Mouse (Mus musculus) MEL (cell line): ENCODE measurements around the gene Nek2. TPM values are rescaled to one million over a fixed set of nuclear protein-coding genes. Genes with fewer than 3 reads are reported as not detected.
A peak's percentile ranks its signal among the peaks of the same experiment; 100 is the strongest.

ENCODE experiments used
- DNase-seq: peaks from one replicate; pipeline ENCODE4 v3.0.0; 2011; ENCODE audit warnings: low read depth, low spot score
- H3K27ac ChIP-seq: 2 replicates; pipeline ENCODE4 v1.5.1; 2012; ENCODE audit warnings: low read depth, mild to moderate bottlenecking, control low read depth, low read length, moderate library complexity; ENCODE audit not compliant: control insufficient read depth
- H3K27me3 ChIP-seq, 2 experiments: fragments of 150-350 bp in 1 of 2; sonication (generic) in 1 of 2; 2 replicates each; pipeline ENCODE4 v1.6.1; 2012; ENCODE audit warnings: low read length in 2 of 2, mild to moderate bottlenecking in 2 of 2, improper control_type of control experiment in 1 of 2, moderate library complexity in 1 of 2; ENCODE audit not compliant: insufficient read depth in 2 of 2, control insufficient read depth in 1 of 2
- H3K36me3 ChIP-seq, 2 experiments: 2 replicates each; pipeline ENCODE4 v1.6.1; 2012 to 2014; ENCODE audit warnings: low read length in 2 of 2, improper control_type of control experiment in 1 of 2, inconsistent platforms in 1 of 2, mild to moderate bottlenecking in 1 of 2; ENCODE audit not compliant: insufficient read depth in 2 of 2, control insufficient read depth in 1 of 2
- H3K4me1 ChIP-seq, 2 experiments: fragments of 150-350 bp in 1 of 2; sonication (generic) in 1 of 2; 2 replicates each; pipeline ENCODE4 v1.6.1; 2012; ENCODE audit warnings: low read length in 2 of 2, improper control_type of control experiment in 1 of 2, mild to moderate bottlenecking in 1 of 2; ENCODE audit not compliant: insufficient read depth in 2 of 2, control insufficient read depth in 1 of 2
- H3K4me3 ChIP-seq, 2 experiments: fragments of 150-350 bp in 1 of 2; sonication (generic) in 1 of 2; 2 replicates each; pipeline ENCODE4 v1.5.1; 2012; ENCODE audit warnings: low read depth in 2 of 2, low read length in 2 of 2, mild to moderate bottlenecking in 2 of 2, moderate library complexity in 2 of 2, control low read depth in 1 of 2, improper control_type of control experiment in 1 of 2; ENCODE audit not compliant: control insufficient read depth in 1 of 2, insufficient read depth in 1 of 2
- H3K79me2 ChIP-seq: 2 replicates; pipeline ENCODE4 v1.6.1; 2012; ENCODE audit warnings: mild to moderate bottlenecking, low read length, moderate library complexity; ENCODE audit not compliant: control insufficient read depth, poor library complexity, insufficient read depth
- H3K9ac ChIP-seq: 2 replicates; pipeline ENCODE4 v1.6.1; 2012; ENCODE audit warnings: low read depth, mild to moderate bottlenecking, control low read depth, low read length, moderate library complexity; ENCODE audit not compliant: control insufficient read depth, poor library complexity, severe bottlenecking
- H3K9me3 ChIP-seq: fragments of 150-350 bp; sonication (generic); replicated peaks from 2 replicates; pipeline ENCODE4 v1.6.1; 2012; ENCODE audit warnings: mild to moderate bottlenecking, low read length, improper control_type of control experiment, moderate library complexity; ENCODE audit not compliant: insufficient read depth
- BHLHE40 ChIP-seq: IDR thresholded peaks from 2 replicates; pipeline ENCODE4 v1.6.1; 2012; ENCODE audit warnings: low read depth, mild to moderate bottlenecking, inconsistent platforms, low read length, improper control_type of control experiment, borderline replicate concordance
- CHD2 ChIP-seq: IDR thresholded peaks from 2 replicates; pipeline ENCODE4 v1.6.1; 2011; ENCODE audit warnings: low read length, improper control_type of control experiment
- CTCF ChIP-seq, 3 experiments: IDR thresholded peaks in 2 of 3; conservative IDR thresholded peaks in 1 of 3; 2 replicates each; pipeline ENCODE4 v1.5.1; 2011 to 2012; ENCODE audit warnings: low read length in 3 of 3, low read depth in 2 of 3, mild to moderate bottlenecking in 2 of 3, improper control_type of control experiment in 1 of 3, inconsistent platforms in 1 of 3, mixed read lengths in 1 of 3, moderate library complexity in 1 of 3; ENCODE audit not compliant: control insufficient read depth in 1 of 3, insufficient read depth in 1 of 3, poor library complexity in 1 of 3, severe bottlenecking in 1 of 3
- EP300 ChIP-seq, 2 experiments: IDR thresholded peaks; 2 replicates each; pipeline ENCODE4 v1.6.1; 2011; ENCODE audit warnings: improper control_type of control experiment in 2 of 2, low read length in 2 of 2, low read depth in 1 of 2, mild to moderate bottlenecking in 1 of 2
- ETS1 ChIP-seq: IDR thresholded peaks from 2 replicates; pipeline ENCODE4 v1.6.1; 2012; ENCODE audit warnings: low read depth, mild to moderate bottlenecking, inconsistent platforms, low read length, improper control_type of control experiment, moderate library complexity
- GABPA ChIP-seq: IDR thresholded peaks from 2 replicates; pipeline ENCODE4 v1.6.1; 2012; ENCODE audit warnings: low read depth, mild to moderate bottlenecking, inconsistent platforms, low read length, improper control_type of control experiment, moderate library complexity
- GATA1 ChIP-seq: IDR thresholded peaks from 2 replicates; pipeline ENCODE4 v1.6.1; 2011; ENCODE audit warnings: low read depth, low read length, improper control_type of control experiment
- JUND ChIP-seq: IDR thresholded peaks from 2 replicates; pipeline ENCODE4 v1.6.1; 2011; ENCODE audit warnings: low read depth, mild to moderate bottlenecking, improper control_type of control experiment, low read length
- KAT2A ChIP-seq: conservative IDR thresholded peaks from 2 replicates; pipeline ENCODE4 v1.6.1; 2012; ENCODE audit warnings: low read depth, low read length, improper control_type of control experiment, inconsistent platforms
- MAFK ChIP-seq: IDR thresholded peaks from 2 replicates; pipeline ENCODE4 v1.6.1; 2011; ENCODE audit warnings: low read depth, mild to moderate bottlenecking, low read length, improper control_type of control experiment, borderline replicate concordance
- MAX ChIP-seq: IDR thresholded peaks from 2 replicates; pipeline ENCODE4 v1.6.1; 2011; ENCODE audit warnings: low read length, improper control_type of control experiment
- MAZ ChIP-seq: IDR thresholded peaks from 2 replicates; pipeline ENCODE4 v1.6.1; 2012; ENCODE audit warnings: low read depth, mild to moderate bottlenecking, inconsistent platforms, low read length, improper control_type of control experiment
- MEF2A ChIP-seq: IDR thresholded peaks from 2 replicates; pipeline ENCODE4 v1.6.1; 2014; ENCODE audit warnings: low read depth, mild to moderate bottlenecking, inconsistent platforms, low read length, improper control_type of control experiment; ENCODE audit not compliant: poor library complexity, insufficient replicate concordance, severe bottlenecking; ENCODE audit errors: extremely low read depth
- MXI1 ChIP-seq: IDR thresholded peaks from 2 replicates; pipeline ENCODE4 v1.6.1; 2011; ENCODE audit warnings: mild to moderate bottlenecking, low read depth, low read length, improper control_type of control experiment
- MYC ChIP-seq: IDR thresholded peaks from 2 replicates; pipeline ENCODE4 v1.6.1; 2011; ENCODE audit warnings: low read depth, mild to moderate bottlenecking, low read length, improper control_type of control experiment, moderate library complexity
- NELFE ChIP-seq: IDR thresholded peaks from 2 replicates; pipeline ENCODE4 v1.6.1; 2011; ENCODE audit warnings: low read depth, low read length, improper control_type of control experiment
- NRF1 ChIP-seq: IDR thresholded peaks from 2 replicates; pipeline ENCODE4 v1.6.1; 2014; ENCODE audit warnings: low read depth, mild to moderate bottlenecking, inconsistent platforms, low read length, improper control_type of control experiment, moderate library complexity; ENCODE audit not compliant: poor library complexity, insufficient read depth, severe bottlenecking
- POLR2AphosphoS2 ChIP-seq: IDR thresholded peaks from 2 replicates; pipeline ENCODE4 v1.6.1; 2011; ENCODE audit warnings: low read length, improper control_type of control experiment
- POLR2AphosphoS5 ChIP-seq: IDR thresholded peaks from 2 replicates; pipeline ENCODE4 v1.6.1; 2012; ENCODE audit warnings: low read depth, borderline replicate concordance, mild to moderate bottlenecking, inconsistent platforms, low read length, moderate library complexity, mixed read lengths
- RAD21 ChIP-seq: IDR thresholded peaks from 2 replicates; pipeline ENCODE4 v1.6.1; 2011; ENCODE audit warnings: mild to moderate bottlenecking, low read depth, low read length, improper control_type of control experiment
- RCOR1 ChIP-seq: IDR thresholded peaks from 2 replicates; pipeline ENCODE4 v1.6.1; 2012; ENCODE audit warnings: low read depth, mild to moderate bottlenecking, inconsistent platforms, low read length, improper control_type of control experiment
- SMC3 ChIP-seq: IDR thresholded peaks from 2 replicates; pipeline ENCODE4 v1.6.1; 2011; ENCODE audit warnings: low read depth, low read length, improper control_type of control experiment
- TCF12 ChIP-seq: IDR thresholded peaks from 2 replicates; pipeline ENCODE4 v1.6.1; 2014; ENCODE audit warnings: low read depth, mild to moderate bottlenecking, inconsistent platforms, low read length, improper control_type of control experiment, moderate library complexity
- UBTF ChIP-seq: IDR thresholded peaks from 2 replicates; pipeline ENCODE4 v1.6.1; 2012; ENCODE audit warnings: low read depth, mild to moderate bottlenecking, inconsistent platforms, low read length, improper control_type of control experiment, moderate library complexity, borderline replicate concordance; ENCODE audit not compliant: insufficient read depth
- USF1 ChIP-seq: IDR thresholded peaks from 2 replicates; pipeline ENCODE4 v1.6.1; 2014; ENCODE audit warnings: low read depth, mild to moderate bottlenecking, inconsistent platforms, low read length, improper control_type of control experiment, moderate library complexity
- USF2 ChIP-seq, 2 experiments: IDR thresholded peaks; 2 replicates each; pipeline ENCODE4 v1.6.1; 2011 to 2012; ENCODE audit warnings: improper control_type of control experiment in 2 of 2, low read length in 2 of 2, borderline replicate concordance in 1 of 2, inconsistent platforms in 1 of 2, low read depth in 1 of 2, mild to moderate bottlenecking in 1 of 2; ENCODE audit not compliant: insufficient read depth in 1 of 2
- ZNF384 ChIP-seq: IDR thresholded peaks from 2 replicates; pipeline ENCODE4 v1.6.1; 2012; ENCODE audit warnings: low read depth, mild to moderate bottlenecking, inconsistent platforms, low read length, improper control_type of control experiment
- polyA plus RNA-seq, 2 experiments: library from polyadenylated mRNA; stranded (reverse) in 1 of 2; unstranded in 1 of 2; fragments of >175 nt in 1 of 2; fragments of >200 nt in 1 of 2; gene quantifications; 2 replicates each; pipeline versions ENCODE4 v1.2.1 to v1.2.4; 2012; ENCODE audit warnings: low replicate concordance in 2 of 2, low read depth in 1 of 2; ENCODE audit not compliant: insufficient read length in 2 of 2, insufficient read depth in 1 of 2, missing spikeins in 1 of 2
- total RNA-seq: library from RNA; depleted of rRNA; stranded (reverse); fragments of 300-350 nt; gene quantifications from 2 replicates; pipeline ENCODE4 v1.2.3, GENCODE M21; 2012

Nek2 gene
- total and polyA plus RNA-seq, 3 experiments: 34.9 to 56.5 TPM; not detected in 1

GRCm38 (mm10) chr1:191880247-191880646, 59.0 kb downstream of the Nek2 start:
- DNase-seq: peak; percentile 53
- TF ChIP-seq MAFK (0 out of 2 replicates have a peak, but pooled peaks have one; percentile 24), USF1 (no peak), SMC3 (no peak), JUND (no peak), EP300 (IDR thresholded peaks at IDR 0.05; ENCODE audit: low read depth in 1 of 2, low read length in 2 of 2) (peak in 1 of 2 experiments; percentile 54; a peak in 2 of 4 replicates), BHLHE40 (no peak), GATA1 (no peak), RAD21 (no peak), MAZ (no peak), CTCF (IDR thresholded peaks at IDR 0.05 in 2 of 3, conservative IDR thresholded peaks at IDR 0.05 in 1 of 3; ENCODE audit: control insufficient read depth in 1 of 3, insufficient read depth in 1 of 3, low read depth in 2 of 3, low read length in 3 of 3, poor library complexity in 1 of 3, severe bottlenecking in 1 of 3) (no peak), USF2 (IDR thresholded peaks at IDR 0.05; ENCODE audit: borderline replicate concordance in 1 of 2, insufficient read depth in 1 of 2, low read depth in 1 of 2, low read length in 2 of 2) (no peak), CHD2 (no peak), MXI1 (no peak), NRF1 (no peak), GABPA (peak; percentile 80), ETS1 (0 out of 2 replicates have a peak, but pooled peaks have one; percentile 21)
- TF ChIP-seq, all 39 proteins: peak for 4
- Histone ChIP-seq H3K9me3 (no peaks in the 10 kb centered on the region), H3K27me3 (no peaks in the 10 kb centered on the region), H3K36me3 (peaks cover 0 to 43% of the 10 kb centered on the region in 2 experiments; a peak in 2 of 4 replicates), H3K27ac (peak overlapping the region; percentile 20), H3K79me2 (no peaks in the 10 kb centered on the region), H3K4me3 (peak overlapping the region; percentile 3 to 28; a peak in 1 of 4 replicates), H3K9ac (no peak overlapping the region), H3K4me1 (peaks cover 20 to 55% of the 10 kb centered on the region in 2 experiments)

- H3K27ac ChIP-seq: 0 out of 2 replicates have a peak overlapping the region, but pooled peaks have one; percentile 24
- no peaks in the 10 kb centered on the region for H3K79me2 ChIP-seq
- H3K4me3 ChIP-seq: peak overlapping the region in 1 of 2 experiments; percentile 14; a peak in 1 of 4 replicates
- TF ChIP-seq POLR2AphosphoS5 (no peak), USF1 (no peak), ZNF384 (no peak), MYC (no peak), CHD2 (no peak), UBTF (no peak), MXI1 (peak; percentile 42; the same call in 1 of the 2 replicates), TCF12 (peak; percentile 56; the same call in 1 of the 2 replicates), NELFE (no peak), EP300 (IDR thresholded peaks at IDR 0.05; ENCODE audit: low read depth in 1 of 2, low read length in 2 of 2) (peak in 1 of 2 experiments; percentile 61; a peak in 2 of 4 replicates), MAZ (no peak), MEF2A (no peak), USF2 (IDR thresholded peaks at IDR 0.05; ENCODE audit: borderline replicate concordance in 1 of 2, insufficient read depth in 1 of 2, low read depth in 1 of 2, low read length in 2 of 2) (no peak), ETS1 (peak; percentile 20; the same call in 1 of the 2 replicates), POLR2AphosphoS2 (no peak), KAT2A (no peak), BHLHE40 (0 out of 2 replicates have a peak, but pooled peaks have one; percentile 3), MAX (no peak), RCOR1 (peak; percentile 79)
- H3K9me3 ChIP-seq: no peaks in the 10 kb centered on the region
- DNase-seq: peak; percentile 47
- H3K36me3 ChIP-seq: peaks cover 0 to 40% of the 10 kb centered on the region in 2 experiments; a peak in 2 of 4 replicates
- 0 out of 2 replicates have a peak overlapping the region, but pooled peaks have one; percentile 20 for H3K9ac ChIP-seq
- H3K27me3 ChIP-seq: no peaks in the 10 kb centered on the region
- H3K4me1 ChIP-seq: peaks cover 20 to 47% of the 10 kb centered on the region in 2 experiments
Observed at GRCm38 (mm10) chr1:191880921-191881609, 59.8 kb downstream of the Nek2 start.
